Mouse (Mus musculus) testis, postnatal 10 days (tissue): Measurements from ENCODE around the gene St6galnac3.
A peak's percentile ranks its signal among the peaks of the same experiment; 100 is the strongest.

Experiments used
- DNase-seq: peaks from one replicate; pipeline ENCODE4 v3.0.0; 2021; ENCODE audit warnings: low spot score

St6galnac3 gene

DNA sequence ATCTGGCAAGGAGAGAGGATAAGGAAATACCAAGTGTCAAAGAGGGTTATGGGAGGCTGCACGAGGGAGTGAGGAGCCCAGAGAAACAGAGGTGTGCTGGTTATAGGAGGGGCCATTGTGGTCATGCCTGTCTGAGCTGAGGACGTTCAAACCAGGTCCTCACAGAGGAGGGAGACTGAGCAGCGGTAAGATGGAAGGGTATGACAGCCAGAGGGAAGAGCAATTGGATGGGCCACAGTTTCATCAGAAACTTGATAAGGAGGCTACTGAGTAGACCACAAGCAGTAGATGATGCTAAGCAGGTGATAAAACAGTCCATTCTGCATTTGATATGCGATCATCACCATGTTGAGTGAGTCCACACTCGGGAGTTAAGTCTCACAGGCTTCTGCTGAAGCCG, 212.4 kb downstream of the St6galnac3 start:
- no peak for DNase-seq

DNA sequence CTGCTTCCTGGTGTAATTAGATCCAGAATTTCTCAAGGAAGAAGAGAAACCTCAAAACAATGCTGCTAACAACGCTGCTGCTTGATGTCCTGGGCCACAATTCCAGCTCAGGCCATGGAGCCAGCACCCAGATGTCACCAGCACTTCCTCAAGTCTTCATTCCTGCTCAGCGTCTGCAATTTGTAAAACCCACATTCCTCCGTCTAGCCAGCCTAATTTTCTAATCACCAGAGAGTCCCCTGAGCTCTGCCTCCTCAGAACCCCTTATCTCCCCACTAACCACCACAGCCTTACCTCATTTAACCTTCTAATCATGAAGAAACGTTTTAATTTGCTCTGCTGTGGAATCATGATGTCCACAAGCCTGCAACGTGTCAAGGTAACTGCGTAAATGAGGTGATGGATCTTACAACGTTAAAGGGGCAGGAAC, 213.8 kb downstream of the St6galnac3 start:
- DNase-seq: no peak

DNA sequence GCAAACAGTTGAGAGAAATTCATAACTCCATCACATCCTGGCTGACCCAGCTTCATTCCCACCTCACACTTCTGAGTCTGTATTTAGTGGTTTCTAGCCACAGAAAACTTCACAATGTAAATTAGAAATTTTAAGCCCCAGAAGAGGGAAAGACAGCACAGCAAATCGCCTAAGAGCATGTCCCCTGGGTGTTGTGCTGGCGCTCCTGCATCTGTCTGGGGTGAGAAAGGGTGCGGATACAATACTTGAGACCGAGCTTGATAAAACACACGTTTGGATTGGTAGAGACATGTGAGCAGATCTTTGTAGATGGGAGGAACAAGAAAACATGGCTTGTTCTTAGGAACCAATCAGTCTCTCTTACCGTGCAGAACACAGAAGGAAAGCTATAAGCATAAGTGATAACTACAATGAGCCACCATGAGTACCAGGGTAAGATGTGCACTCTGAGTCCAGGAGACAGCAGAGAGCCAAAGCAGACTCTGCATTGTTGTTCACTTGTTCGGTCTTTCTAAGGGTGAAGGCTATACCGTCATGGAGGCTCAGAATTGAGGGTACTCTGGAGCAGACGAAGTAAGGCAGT, 214.8 kb downstream of the St6galnac3 start:
- DNase-seq: no peak

DNA sequence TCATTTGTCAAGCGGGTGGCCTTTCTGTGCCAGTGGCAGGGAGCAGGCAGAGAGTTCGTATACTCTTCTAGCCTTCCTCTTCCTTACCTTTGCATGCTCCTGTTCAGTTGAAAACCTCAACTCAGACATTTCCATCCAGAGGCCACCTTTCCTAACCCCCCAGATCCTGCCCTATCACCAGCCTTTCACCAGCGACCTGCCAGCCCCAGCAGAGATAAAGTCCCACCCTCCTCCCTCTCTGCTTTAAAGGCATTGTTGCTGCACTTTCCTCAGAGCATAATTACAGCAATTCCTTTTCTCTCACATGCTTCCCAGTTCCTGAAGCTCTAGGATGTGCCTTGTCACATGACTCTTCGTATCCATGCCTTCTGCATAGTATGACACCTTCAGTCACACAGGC, 215.3 kb downstream of the St6galnac3 start:
- no peak for DNase-seq

DNA sequence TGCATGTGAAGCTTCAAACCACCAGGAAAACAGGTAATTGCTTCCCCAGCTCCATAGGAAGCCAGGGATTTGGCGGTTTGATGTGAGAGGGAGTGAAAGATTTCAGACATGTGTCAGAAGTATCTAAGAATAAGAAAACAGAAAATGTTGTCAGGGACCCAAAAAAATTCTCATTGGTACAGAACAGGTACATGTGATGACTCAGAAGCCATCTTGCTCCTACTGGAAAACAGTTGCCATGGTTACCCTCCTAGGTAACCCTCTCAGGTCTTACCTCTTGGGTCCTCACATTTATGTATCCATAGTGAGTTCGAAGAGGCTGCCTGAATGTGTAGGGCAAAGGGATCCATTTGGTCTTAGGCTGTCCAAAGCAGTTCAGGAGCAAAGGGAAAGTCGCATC, 215.9 kb downstream of the St6galnac3 start:
- no peak for DNase-seq

DNA sequence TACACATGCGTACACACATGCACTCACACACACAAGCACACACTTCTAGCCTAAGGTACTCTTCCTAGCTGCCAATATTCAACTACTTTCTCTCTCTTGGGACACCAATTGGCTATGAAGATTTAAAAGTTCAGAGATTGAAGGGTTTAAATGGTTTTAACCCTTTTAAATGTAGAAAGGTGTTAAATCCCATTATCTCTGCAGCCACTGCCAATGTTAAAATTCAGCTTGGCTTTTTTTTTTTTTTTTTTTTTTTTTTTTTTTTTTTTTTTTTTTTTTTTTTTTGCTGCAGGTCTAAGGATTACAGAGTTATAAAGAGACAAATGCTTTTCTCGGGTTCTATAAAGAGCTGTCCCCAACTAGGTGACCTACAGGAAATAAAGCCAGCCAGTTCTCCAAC, 216.4 kb downstream of the St6galnac3 start:
- DNase-seq: no peak

DNA sequence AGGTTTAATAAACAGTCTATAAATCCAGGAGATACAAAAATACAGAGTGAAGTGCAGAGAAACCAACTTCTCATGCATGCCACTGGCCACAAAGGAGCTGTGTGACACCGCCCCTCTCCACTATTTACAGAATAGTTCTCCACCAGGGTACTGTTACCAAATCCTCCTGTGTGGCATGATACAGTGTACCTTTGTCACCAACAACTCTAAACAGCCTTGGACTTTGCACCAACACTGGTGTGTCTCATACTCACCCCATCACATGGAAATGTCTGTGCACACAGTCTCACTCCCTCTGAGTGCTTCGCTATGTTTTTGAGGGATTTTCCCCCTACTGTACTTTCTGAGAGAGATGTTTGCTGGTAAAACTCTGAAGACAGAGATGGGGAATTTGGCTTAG, 217.4 kb downstream of the St6galnac3 start:
- DNase-seq: no peak

DNA sequence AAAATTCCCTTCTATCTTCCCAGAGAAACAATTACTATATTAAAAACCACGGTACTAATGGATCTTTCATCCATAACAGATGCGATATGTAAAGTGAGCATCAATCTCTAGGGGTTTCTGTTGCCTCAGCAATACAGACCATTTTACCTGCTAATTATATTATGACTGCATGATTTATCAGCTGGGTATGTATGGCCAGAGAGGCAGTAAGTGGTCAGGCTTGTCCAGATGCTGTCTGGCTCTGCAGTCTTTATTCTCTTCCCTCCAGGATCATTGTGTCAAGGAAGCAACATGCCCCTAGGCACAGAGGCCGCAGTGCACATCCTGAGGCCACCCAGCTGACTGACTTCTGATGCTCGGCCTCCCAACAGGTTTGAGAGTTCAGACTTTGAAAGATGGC, 222.5 kb downstream of the St6galnac3 start:
- DNase-seq: no peak

DNA sequence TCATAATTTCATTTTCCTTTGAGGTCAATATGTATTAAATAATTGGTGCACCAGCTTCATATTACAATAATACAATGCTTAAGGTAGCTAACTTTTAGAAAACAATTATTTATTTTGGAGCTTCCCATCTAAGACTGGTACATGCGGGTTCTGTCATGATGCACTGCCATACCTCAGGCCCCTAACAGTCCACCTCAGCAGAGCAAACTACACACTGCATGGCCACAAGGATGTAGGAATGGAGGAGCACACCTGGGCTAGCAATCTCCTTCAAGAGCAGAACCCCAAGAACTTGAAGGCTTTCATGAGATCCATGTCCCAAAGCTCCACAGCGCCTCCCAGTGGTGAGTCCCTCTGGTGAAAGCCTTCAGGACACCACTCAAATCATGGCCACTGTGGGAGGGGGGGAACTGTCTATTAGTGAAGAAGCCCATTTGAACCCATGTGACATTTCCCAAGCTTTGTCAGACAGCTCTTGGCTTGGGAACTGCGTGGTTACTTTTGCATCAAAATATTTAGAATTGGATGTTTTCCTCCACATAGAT, 223.6 kb downstream of the St6galnac3 start:
- DNase-seq: peak; percentile 83

DNA sequence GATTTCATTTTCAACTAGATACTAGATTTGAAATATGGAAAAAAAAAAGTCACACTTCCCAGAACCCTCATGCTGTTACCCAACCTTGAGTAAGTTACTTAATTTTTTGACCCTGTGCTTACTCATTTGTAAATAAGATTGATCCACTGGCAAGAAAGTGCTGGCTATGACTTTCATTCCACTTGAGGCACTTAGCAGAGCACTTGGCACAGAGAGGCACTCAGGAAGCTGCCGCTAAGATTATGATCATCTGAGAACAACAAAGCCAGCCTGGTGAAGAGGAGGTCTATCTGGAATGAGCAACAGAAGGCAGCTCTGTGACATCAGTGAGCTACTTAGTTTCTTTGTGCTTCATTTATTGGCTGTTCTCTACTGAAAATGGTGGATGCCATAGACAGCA, 232.0 kb downstream of the St6galnac3 start:
- DNase-seq: no peak

DNA sequence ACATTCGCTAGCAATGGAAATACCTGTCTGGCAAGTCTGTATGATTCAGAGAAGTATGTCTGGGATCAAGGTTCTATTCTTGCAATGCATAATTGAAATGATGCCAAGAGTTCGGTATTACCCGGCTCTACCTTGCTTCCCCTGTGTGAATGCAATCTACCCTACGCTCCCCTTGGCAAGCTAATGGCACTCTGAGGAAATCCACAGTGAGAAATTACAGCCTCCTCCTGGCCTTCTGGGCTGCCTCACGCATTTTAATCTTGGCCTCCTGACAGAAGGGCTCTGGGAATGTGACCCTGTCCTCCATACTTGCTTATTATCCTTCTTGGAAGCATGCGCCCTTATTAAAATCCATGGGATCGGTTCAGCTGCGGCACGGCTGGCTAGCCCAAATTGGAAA, 235.3 kb downstream of the St6galnac3 start:
- DNase-seq: no peak

DNA sequence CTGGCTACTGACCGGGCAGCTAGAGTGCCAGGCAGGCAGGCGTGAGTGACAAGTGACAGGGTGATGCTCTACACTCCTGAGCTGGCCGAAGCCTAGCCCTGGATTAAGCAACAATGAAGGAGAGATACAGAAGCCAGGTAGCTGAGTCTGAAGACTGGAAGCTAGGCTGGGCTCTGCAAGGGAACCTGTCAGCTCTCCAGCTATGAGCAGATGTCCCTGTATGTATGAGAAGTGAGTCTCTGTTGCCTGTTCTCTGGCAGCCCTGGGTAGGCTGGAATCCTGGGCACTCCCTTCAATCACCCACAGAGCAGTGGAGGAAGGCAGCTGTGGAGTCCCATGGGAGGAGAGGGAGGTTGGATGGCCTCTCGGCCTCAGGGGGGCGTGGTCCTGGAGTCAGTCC, 236.0 kb downstream of the St6galnac3 start:
- DNase-seq: no peak

DNA sequence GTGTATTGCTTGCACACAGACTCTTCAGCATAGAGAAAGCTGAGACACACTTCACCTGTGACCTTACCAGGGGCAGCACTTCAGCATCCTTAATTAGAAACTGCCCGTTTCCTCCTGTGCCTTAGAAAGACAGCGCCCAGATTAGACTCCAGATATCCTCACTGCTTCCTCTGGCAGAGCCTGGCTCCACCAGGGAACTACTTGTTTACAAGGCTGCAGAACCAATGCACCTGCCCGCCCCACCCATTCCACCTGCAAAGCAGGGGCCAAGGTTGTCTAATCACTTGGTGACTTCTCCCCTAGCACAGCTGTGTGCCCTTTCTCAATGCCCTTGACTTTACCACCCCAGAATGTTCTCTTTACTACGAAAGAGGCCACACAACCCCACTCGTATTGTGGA, 239.8 kb downstream of the St6galnac3 start:
- no peak for DNase-seq

DNA sequence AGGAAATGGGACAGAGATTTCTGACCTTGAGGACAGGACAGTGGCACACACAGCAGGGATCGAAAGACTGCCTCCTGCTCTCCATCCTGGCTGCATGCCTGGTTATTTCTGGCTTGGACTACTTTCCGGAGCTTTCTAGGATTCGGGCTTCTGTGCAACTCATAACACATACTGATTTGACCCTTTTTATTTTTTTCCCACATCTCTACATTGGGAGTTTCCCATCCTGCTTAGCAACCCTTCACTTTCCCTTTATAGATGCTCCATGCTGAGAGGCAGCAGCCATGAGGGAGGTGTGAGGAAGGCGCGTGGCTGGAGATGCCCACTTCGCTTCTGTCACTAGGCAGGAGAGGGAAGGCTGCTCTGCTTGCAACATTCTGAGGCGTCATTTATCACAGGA, 240.3 kb downstream of the St6galnac3 start:
- no peak for DNase-seq

DNA sequence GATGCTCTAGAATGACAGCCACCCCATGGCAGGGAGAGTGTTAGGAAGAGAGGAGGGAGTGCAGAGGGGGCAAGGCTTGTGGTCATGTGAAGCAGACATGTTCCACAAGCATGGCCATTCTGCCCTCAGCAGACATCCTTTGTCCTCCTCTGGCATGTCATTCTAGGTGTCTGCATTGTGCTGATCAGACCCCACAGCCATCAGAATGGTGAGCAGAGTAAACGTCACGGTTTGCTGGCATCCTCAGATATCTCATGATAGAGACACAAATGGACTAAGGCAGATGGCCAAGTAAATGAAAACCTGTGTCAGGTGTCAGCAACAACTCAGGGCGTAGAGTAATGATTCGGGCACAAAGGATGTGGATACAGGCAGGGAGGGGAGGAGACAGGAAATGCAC, 241.3 kb downstream of the St6galnac3 start:
- DNase-seq: no peak

DNA sequence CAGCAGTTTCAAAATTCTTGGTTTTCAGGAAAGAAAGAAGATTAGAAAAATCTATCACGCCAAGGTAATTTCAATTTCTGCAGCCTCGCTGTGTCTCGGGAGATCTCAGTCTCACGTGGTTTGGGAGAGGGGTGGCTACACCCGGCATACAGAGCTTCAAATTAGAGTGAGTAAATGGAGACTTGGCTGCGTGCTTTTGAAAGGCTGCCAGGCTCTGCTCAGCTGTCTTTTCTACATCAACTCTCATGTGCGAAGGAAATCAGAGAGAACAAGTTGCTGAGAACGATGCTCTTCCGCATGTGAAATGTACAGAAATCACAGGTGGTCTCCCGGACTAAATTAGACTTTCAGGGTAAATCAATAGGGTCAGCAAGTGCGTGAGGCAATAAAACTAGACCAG, 242.9 kb downstream of the St6galnac3 start:
- no peak for DNase-seq

DNA sequence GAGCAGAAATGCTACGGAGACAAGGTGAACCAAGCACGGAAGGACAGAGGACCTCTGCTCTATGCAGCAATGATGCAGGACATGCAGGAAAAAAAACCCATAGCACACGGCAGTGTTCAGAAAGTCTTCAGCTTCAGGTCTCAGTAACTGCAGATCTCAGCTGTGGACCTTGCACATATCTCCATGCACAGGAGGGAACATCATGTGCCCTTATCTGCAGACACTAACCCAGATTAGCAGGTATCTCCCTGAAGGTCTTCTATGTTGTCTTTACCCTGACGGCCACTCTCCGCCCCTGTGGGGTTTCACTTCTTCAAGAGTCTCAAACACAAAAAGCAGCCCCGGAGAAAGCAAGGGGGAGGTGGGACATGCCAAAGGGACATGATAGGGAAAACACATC, 244.0 kb downstream of the St6galnac3 start:
- no peak for DNase-seq

DNA sequence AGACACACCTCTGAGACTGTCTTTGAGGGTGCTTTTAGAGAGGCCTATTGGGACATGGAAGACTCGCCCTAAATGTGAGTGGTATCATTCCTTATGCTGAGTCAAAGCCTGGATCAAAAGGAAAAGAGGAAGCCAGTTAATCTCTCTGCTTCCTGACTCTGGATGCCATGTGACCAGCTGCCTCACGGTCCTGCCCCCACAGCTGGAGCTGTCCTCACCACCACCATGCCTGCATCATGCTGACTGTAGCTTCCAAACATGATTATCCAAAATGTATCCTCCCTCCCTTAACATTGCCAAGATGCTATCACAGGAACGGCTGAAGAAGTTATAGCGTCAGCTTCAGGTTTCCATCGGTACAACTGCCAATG, 244.4 kb downstream of the St6galnac3 start:
- DNase-seq: no peak

DNA sequence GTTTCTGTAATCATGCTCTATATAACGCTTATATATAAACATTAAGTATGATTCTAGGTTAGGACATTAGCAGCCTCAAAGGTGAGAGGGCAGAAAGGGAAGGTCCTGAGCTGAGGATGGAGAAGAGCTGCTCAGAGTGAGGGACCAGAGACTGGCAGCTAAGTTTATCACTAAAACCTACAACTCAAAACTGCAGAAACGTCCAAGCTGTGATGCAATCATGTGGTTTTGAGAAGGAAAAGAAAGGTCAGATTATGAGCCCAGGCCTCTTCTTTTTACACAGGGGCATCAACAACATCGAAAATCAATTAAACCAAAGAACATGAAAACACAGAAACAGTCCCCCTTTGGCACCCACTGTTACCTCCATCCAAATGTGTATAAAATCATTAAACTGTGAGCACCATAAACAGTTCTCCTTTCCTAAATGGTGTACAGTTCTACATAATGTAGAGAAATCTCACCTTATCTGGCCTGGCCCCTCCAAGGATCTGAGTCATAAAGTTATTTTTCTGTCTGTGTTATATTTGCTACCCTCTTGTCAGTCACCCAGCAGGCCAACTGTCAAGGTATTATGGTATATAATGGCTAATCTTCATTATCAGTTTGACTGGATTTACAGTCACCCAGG, 244.9 kb downstream of the St6galnac3 start:
- DNase-seq: no peak

DNA sequence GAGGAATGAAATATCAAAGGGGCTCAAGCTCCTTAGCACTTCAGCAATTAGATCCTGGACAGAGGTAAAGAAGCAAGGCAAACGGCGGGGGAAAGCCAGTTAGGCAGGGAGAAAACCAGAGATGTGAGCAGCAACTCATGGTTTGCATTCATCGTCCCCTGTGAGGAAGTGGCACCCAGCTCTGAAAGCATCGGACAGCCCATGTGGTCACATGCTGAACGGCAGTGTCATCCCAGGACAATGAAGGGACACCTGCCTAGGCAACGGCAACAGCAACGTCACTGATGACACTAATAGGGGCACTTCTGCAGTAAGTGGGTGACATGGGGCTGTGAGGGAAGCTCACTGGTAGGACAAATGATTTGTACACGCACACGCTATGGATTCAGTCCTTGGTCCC, 249.1 kb downstream of the St6galnac3 start:
- no peak for DNase-seq

DNA sequence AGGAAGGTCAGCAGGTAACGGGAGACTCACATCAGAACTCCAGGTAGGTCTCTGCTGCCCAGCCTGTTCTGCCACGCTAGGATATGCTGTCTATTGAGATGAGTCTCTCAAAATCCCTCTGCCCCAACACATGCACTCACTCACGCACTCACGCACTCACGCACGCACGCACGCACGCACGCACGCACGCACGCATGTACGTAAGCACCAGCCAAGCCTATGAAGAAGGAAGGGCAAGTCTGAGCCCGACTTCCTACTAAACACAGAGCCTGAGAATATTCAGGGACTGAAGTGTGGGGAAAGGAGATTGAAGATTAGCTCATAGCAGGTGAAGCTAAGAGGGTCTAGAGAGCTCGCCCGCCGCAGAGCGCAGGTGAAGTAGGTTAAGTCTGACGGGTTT, 249.5 kb downstream of the St6galnac3 start:
- DNase-seq: peak; percentile 29

DNA sequence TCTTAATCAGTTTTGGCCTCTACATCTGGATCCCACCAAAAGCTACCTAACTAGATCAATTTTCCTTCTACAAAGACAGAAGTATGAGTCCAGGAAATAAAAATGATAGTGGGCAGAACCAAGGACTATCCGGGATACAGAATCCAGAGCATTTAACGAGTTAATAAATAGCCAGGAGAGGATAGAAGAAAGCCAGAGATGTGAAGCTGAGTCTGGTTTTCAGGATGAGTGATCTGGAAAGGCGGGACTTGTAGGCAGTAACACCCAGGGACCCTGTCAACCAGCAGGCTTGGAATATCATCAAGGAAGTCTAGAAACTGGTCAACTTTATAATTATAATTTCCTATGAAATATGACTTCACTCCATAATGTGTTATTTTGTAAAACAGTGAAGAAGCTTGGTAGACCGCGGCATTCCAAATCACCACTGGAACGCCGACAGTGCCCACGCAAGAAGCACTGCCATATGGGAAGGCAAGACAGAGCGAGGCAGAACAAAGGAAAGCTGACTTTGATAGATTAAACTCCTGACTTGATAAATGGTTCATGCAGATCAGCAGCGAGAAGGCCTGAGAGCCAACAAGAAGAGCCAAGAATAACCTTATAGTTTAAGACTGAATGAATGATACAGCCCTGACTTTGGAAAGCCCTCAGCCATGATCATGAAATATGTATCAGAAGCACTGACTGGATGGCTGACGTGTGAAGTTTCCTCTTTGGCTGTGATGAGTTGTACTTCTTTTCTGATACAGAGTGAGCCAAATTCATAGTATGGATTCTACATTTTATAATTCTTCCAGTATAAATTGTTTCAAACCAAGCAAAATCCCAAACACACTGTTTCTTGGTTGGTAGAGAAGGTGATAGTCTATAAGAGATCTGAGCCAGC, 252.1 kb downstream of the St6galnac3 start:
- no peak for DNase-seq

DNA sequence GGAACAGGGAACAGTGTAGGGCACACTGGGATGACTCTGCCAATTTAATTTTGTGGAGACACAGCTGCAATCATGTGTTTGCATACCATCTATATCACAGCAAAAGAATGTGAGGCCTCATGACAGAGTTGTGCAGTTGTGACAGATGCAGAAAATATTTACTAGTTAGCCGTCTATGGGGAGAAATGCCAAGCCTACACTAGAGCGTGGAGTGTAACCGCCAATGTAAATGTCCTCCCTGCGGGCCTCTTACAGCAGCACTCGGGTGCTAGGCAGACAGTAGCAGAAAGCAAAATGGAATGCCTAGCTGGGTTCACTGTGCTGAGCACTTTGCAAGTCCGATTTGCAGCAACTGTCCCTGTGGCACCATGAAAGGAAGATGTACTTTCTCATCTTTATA, 261.1 kb downstream of the St6galnac3 start:
- no peak for DNase-seq
